Mouse (Mus musculus): ENCODE results near the gene Diaph3. TPM values are rescaled to one million over a fixed set of nuclear protein-coding genes. Genes with fewer than 3 reads are reported as not detected.
"Not testable (repeated sequence)": the region's sequence is repeated elsewhere in the genome, so short reads cannot be mapped to it uniquely, and the experiment has no call there.

The Diaph3 gene
- total RNA-seq, 2 experiments from 2014 or later, result 2.9 to 4.7 TPM

GRCm38 (mm10) chr14:86750351-86750750 is 390.7 kb downstream of the Diaph3 start:
- intact Hi-C loops (cut with DNase I), result no loop called here
- DNase-seq, result no peak

DNA sequence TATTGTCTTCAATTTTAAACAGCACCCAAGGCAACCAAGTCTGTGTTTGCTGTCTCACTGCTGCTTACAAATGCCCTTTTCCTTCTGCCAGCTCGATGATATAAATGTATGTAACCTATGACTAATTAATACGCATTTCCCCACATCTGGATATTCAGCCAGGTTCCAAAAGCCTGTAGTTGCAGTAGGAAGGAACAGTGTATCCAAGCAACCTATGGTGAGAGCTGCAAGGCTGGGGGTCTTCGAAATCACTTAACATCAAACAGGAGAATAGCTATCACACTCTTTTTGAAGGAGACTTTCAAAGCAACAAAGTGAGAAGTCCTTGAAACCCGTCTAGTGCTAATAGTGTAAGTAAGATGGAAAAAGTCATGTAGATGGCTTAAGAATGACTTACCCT is 391.6 kb downstream of the Diaph3 start:
- intact Hi-C loops (cut with DNase I), result loop anchor here (2.0 kb wide), 1 partner anchor 31 kb away; no protein-coding TSS in a partner anchor
- no peak for DNase-seq

- no peak for DNase-seq
- intact Hi-C loops (cut with DNase I), result loop anchor here (2.0 kb wide), 1 partner anchor 32 kb away; no protein-coding TSS in a partner anchor
Measured at GRCm38 (mm10) chr14:86748876-86749275, 392.2 kb downstream of the Diaph3 start.

GRCm38 (mm10) chr14:86744523-86744922 is 396.5 kb downstream of the Diaph3 start:
- intact Hi-C loops (cut with DNase I), result no loop called here
- no peak for DNase-seq

DNA sequence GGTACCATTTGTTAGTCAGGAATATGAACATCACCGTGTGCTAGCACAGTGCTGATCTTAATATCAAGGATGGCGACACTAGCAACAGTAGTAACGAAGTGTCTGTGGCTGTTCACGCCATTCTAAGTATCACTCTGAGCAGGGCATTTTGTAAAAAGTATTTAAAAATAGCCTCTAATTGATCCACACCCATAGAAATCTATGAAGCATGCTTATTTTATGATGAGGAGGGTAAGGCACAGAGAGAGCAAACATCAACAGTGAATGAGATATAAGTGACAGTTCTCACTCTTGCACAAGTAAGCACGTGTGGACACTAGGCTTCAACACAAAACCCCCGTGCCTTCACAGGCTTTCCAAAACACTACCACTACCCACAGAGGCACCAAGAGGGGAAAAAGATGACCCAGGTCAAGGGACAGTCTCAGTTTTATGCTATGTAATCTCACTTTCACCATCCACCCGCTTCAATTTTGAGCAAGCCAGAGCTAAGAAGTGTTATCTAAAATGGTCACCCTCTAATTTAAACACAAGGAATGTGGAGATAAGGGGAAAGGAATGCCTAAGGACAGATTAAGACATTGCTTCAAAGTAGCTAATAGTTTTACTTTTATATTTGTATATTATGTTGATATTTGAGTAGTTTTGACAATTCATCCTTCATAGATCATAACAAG is 399.0 kb downstream of the Diaph3 start:
- intact Hi-C loops (cut with DNase I), result no loop called here
- DNase-seq, result no peak

DNA sequence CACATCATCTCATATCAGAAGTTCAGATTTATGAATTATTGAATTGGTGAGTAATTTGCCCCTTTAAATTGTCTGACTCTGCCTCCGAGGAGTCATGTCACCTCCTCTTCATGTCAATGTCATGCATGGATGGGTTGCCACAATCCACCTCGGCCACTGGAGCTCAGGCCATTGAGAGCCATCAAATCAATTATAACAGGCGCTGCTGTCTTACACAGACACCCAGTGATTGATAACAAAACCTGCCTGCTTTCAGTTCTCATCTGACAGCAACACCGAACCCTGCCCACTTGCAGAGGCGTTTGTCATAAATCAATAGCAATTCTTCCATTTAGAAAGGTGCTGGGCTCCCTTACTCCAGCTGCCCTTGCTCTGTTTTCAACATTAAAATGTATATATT is 402.1 kb downstream of the Diaph3 start:
- intact Hi-C loops (cut with DNase I), result no loop called here
- no peak for DNase-seq

- no peak for DNase-seq
- intact Hi-C loops (cut with DNase I), result no loop called here
Measured at GRCm38 (mm10) chr14:86736646-86737045, 404.4 kb downstream of the Diaph3 start.

- no peak for DNase-seq
- intact Hi-C loops (cut with DNase I), result no loop called here
Measured at GRCm38 (mm10) chr14:86731300-86731699, 409.7 kb downstream of the Diaph3 start.

DNA sequence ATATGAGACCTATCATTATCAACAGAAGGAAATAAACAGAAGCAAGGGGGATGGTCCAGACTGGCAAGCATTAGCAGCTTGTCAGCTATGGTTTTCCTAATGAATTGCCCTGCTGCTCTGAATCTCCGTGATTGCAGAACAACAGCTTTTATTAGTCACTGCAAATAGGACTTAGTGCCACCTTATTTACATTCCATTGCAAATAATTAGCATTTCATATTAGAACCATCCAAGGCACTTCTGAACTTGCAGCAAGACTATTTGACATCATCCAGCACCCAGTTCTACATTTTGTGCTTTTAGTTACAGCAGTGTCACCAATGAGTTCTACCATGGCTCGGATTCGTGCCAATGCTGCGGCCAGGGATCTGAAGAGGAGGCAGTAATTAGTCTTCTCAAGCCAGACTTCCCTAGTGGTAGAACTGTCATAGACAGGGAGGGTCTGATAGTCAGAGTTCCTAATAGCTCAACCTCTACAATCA is 411.4 kb downstream of the Diaph3 start:
- no peak for DNase-seq
- intact Hi-C loops (cut with DNase I), result no loop called here

DNA sequence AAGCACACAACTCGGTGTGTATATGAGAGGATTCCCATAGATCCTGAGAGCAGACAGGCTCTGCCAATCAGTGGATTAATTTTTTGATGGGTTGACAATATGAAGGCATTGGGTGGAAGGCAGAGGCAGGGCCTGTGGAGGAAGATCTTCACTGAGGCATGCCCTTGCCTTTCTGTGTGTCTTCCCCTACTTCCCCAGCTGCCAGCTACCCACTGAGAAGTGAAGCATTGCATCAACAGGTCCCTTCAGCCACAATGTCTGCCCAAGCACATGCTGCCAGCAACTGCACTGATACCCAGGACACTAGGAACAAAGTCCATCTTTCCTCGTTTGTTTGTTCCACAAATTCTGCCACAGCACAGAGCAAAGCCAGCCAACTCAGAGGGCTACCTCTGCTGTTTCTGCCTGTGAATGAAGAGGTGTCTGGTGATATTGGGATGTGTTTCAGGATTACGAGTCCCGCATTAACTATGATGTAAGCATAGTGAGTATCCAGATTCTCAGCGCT is 413.4 kb downstream of the Diaph3 start:
- no peak for DNase-seq
- intact Hi-C loops (cut with DNase I), result no loop called here

DNA sequence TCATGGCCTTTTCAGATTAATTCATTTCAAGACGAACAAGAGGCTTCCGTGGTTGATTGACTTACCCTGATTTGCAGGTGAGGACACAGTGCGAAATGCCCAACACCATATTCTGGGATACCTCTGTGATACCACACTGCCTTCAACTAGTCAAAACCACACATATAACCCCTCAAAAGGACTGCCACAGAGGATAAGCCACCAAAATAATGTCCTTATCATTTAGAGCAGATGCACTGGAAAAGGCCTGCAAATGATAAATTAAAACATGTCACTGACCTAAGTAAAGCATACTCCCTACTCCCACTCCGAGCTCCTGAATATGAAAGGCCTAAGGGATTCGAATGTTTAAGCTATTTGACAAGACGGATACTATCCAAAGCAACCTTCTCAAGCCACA is 419.3 kb downstream of the Diaph3 start:
- no peak for DNase-seq
- intact Hi-C loops (cut with DNase I), result no loop called here

GRCm38 (mm10) chr14:86721082-86721481 is 420.0 kb downstream of the Diaph3 start:
- DNase-seq, result no peak
- intact Hi-C loops (cut with DNase I), result no loop called here

GRCm38 (mm10) chr14:86720408-86720807 is 420.6 kb downstream of the Diaph3 start:
- intact Hi-C loops (cut with DNase I); DNase-seq: not testable (repeated sequence)

- intact Hi-C loops (cut with DNase I), result no loop called here
- DNase-seq, result no peak
Measured at GRCm38 (mm10) chr14:86714088-86714690, 426.8 kb downstream of the Diaph3 start.

GRCm38 (mm10) chr14:86704080-86704479 is 437.0 kb downstream of the Diaph3 start:
- intact Hi-C loops (cut with DNase I), result no loop called here
- no peak for DNase-seq

GRCm38 (mm10) chr14:86701145-86701544 is 439.9 kb downstream of the Diaph3 start:
- intact Hi-C loops (cut with DNase I), result no loop called here
- DNase-seq, result no peak

- no peak for DNase-seq
- intact Hi-C loops (cut with DNase I), result no loop called here
Measured at GRCm38 (mm10) chr14:86697887-86698286, 443.1 kb downstream of the Diaph3 start.

GRCm38 (mm10) chr14:86692714-86693113 is 448.3 kb downstream of the Diaph3 start:
- intact Hi-C loops (cut with DNase I), result no loop called here
- DNase-seq, result no peak

DNA sequence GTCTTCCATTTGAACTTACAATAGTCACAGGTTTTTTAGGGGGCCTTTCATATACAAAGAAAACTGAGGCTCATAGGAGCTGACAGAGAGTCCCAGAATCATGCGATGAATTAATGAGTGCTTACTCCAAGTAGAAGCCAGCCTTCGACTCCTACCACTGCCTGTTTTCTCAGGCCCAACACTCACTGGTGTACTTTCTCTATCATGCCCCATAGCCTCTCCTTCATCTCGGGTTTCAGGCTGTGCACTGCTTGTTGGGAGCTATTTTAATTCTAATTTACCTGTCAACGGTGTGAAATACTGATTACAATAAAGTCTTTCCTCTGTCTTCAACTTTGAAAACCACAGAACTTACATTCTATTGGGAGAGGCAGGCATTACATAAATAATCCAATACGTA is 449.7 kb downstream of the Diaph3 start:
- intact Hi-C loops (cut with DNase I), result no loop called here

DNA sequence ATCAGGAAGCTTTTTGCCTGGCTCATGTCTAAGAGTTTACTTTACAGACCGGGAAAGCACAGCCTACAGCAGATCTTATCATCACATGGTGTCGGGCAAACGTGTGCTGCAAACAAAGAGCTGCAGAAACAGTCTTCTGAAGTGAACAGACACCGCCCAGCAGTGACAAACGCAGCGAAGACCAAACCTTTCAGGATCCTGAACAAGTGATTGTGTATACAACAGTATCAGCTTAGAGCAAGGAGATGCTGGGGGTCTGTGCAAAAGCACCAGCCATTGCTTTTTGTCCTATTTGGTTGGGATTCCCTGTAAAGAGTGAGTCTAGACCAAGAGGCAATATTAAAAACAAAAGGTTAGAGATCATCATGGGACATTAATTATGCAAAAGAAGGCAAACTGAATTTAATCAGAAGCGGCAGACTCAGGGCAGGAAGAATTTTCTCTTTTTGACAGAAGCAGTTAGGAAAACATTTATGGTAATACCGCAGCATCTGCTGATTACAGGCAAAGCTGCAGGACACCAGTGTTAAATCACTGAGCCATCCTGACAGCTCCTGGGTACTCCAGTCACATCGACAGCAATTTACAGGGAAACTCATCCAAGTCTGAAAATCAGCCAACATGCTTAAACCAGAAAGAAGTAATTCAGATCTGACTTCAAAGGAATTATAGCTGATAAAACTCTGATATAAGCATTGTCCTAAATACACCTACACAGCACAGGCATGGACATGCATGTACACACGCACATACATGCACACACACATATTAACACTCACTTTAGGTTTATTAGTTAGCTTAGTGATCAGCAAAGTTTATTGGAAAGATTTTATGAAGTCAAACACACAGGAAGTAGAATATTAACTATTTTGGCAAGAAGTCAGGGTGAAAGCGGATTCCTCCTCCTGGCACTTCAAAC is 456.2 kb downstream of the Diaph3 start:
- intact Hi-C loops (cut with DNase I), result no loop called here
- no peak for DNase-seq

More for the DNA sequence above, 449.7 kb downstream of the Diaph3 start:
- no peak for DNase-seq

DNA sequence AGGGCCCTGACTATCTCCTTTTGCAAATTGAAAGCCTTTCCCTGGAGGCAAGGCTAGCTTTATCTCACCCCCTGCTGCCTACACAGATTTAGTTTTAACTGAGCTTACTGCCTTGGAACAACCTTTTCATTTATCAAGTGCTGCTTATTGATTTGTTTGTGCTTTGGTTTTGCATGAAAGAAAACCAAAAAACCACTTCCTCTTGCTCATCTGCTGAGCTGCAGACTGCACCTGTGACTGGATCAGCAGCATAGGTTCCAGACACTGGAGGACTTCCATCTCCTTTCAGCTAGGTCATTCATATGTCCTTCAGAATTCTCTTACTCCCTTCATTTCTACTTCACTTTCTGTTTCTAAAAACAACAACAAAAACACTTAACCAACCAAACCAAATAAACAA is 459.1 kb downstream of the Diaph3 start:
- no peak for DNase-seq

More for the DNA sequence above, 459.1 kb downstream of the Diaph3 start:
- intact Hi-C loops (cut with DNase I), result no loop called here

All from heart, postnatal 14 days (tissue).